Mouse (Mus musculus) forebrain, embryonic 13.5 days (tissue): ENCODE data around the gene Rad51b. TPM values are rescaled to one million over a fixed set of nuclear protein-coding genes. Genes with fewer than 3 reads are reported as not detected.

Experiments used
- ATAC-seq: fragments of 200-750 bp; cut with Nextera tagmentation; 2 replicates; pipeline ENCODE4 v1.8.0; 2017
- H3K27ac ChIP-seq: fragments of 300-500 bp; sonication (generic); 2 replicates; pipeline ENCODE4 v1.5.1; 2015; ENCODE audit warnings: inconsistent platforms, mild to moderate bottlenecking, moderate library complexity
- H3K27me3 ChIP-seq: fragments of 300-500 bp; sonication (generic); 2 replicates; pipeline ENCODE4 v1.6.1; 2015; ENCODE audit warnings: mild to moderate bottlenecking, inconsistent platforms
- H3K36me3 ChIP-seq: fragments of 300-500 bp; sonication (generic); 2 replicates; pipeline ENCODE4 v1.6.1; 2015; ENCODE audit warnings: mild to moderate bottlenecking, inconsistent platforms; ENCODE audit not compliant: poor library complexity, severe bottlenecking
- H3K4me1 ChIP-seq: fragments of 300-500 bp; sonication (generic); 2 replicates; pipeline ENCODE4 v1.6.1; 2015; ENCODE audit warnings: inconsistent platforms
- H3K4me2 ChIP-seq: fragments of 300-500 bp; sonication (generic); 2 replicates; pipeline ENCODE4 v1.6.1; 2015; ENCODE audit warnings: inconsistent platforms, mild to moderate bottlenecking, moderate library complexity
- H3K4me3 ChIP-seq: fragments of 300-500 bp; sonication (generic); 2 replicates; pipeline ENCODE4 v1.5.1; 2015; ENCODE audit warnings: mild to moderate bottlenecking, inconsistent platforms
- H3K9ac ChIP-seq: fragments of 300-500 bp; sonication (generic); 2 replicates; pipeline ENCODE4 v1.6.1; 2015; ENCODE audit warnings: mild to moderate bottlenecking, inconsistent platforms
- H3K9me3 ChIP-seq: fragments of 300-500 bp; sonication (generic); replicated peaks from 2 replicates; pipeline ENCODE4 v1.6.1; 2016; ENCODE audit warnings: inconsistent platforms
- WGBS: fragments of 180-500 bp; shearing (Covaris S2); methylation state at CpG from one replicate; pipeline ENCODE4 v1.1.7; 2015; 5-methylcytosine and 5-hydroxymethylcytosine counted together
- polyA plus RNA-seq: library from polyadenylated mRNA; unstranded; fragments of >200 nt; fragmentation: Nextera tagmentation; extraction: Ambion mirVana; gene quantifications from 2 replicates; pipeline ENCODE4 v1.2.1, GENCODE M21; 2015

Rad51b gene
- polyA plus RNA-seq, 1 experiment from 2014 or later = 5.7 TPM

DNA sequence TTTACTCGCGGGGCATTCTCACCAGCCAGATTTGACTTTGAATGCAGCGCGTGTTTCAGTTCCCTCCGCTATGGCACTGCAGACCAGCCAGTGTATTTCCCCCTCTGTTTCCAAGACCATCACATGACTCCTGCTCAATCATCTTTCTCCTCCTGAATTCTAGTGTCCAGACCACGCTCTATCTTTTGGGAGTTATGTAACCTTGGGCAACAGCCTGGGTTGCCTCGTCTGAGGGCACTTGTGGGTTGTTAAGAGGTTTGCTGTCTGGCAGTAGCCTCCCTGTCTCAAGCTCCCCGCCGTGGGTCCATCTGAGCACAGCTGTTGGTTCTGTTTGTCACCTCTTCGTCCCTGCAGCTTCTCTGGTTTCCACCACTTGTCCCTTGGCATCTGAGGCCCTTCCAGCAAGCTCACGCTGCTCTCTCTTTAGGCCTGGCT, 309.1 kb downstream of the Rad51b start:
- Histone ChIP-seq H3K27ac (no peak overlapping the region), H3K27me3 (no peaks in the 10 kb centered on the region), H3K36me3 (no peaks in the 10 kb centered on the region), H3K4me3 (no peak overlapping the region), H3K9me3 (no peaks in the 10 kb centered on the region), H3K4me1 (peaks cover 28% of the 10 kb centered on the region), H3K4me2 (no peak overlapping the region), H3K9ac (no peak overlapping the region)
- 94% methylated on average over 11 of the region's 11 CpGs for WGBS
- no peak for ATAC-seq

DNA sequence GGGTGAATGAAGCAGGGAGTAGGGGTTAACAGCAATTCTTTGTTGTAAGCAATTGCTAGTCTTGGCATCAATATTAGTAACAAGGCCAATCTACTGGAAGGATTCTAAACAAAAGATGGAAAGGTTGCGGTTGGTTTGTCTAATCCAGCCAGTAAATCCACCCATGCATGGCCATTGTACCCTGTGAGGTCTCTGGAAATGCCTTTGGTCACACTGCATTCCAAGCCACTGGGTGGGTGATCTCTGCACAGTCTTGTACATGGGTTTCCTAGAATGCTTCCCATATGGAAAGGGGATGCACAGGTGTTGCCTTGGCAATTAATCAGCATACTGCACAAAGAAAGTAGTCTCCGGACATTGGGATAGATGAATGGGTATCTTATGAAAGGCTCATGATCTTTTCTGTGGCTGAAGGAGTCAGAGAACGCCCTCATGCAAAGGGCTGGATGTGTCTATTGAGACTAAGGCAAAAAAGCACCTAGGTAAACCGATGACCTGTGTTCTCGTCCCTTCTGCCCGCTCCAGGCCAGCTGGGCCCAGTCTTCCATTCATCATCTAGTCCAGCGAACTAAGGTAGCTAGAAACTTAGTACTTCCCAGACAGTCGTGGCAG, 312.4 kb downstream of the Rad51b start:
- WGBS = 30% methylated on average over 8 of the region's 8 CpGs
- Histone ChIP-seq H3K27me3 (no peaks in the 10 kb centered on the region), H3K27ac (no peak overlapping the region), H3K4me1 (peaks cover 44% of the 10 kb centered on the region), H3K36me3 (no peaks in the 10 kb centered on the region), H3K4me3 (no peak overlapping the region), H3K9ac (no peak overlapping the region), H3K9me3 (no peaks in the 10 kb centered on the region), H3K4me2 (no peak overlapping the region)
- no peak for ATAC-seq

DNA sequence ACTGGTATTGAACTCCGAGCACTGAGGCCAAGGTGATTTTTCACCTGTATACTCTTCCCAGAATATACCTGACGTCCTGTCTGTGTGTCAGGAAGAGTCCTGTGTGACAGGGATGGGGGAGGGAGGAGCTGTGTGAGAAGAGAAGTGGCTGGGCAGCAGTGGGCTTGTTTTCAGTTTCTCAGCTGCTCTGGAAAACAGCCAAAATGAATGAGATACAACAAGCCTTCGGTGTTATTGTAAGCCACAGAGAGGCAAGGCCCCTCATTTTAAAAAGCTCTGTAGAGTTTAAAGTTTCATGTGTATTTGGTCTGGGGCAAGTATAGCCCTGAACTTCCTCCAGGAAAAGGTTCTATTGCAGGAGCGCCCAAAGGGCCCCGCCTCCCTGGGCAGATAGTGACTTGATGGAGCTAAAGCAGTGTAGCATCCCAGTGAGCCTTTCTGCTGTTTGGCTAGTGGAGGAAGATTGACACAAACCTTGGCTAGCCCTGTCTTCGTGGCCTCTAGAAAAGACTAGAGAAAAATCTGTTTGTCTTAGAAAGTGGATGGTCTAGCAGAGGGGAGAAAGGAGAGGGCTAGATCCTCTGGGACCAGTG, 313.5 kb downstream of the Rad51b start:
- Histone ChIP-seq H3K9ac (no peak overlapping the region), H3K36me3 (no peaks in the 10 kb centered on the region), H3K9me3 (no peaks in the 10 kb centered on the region), H3K4me3 (no peak overlapping the region), H3K4me1 (peaks cover 47% of the 10 kb centered on the region), H3K27me3 (no peaks in the 10 kb centered on the region), H3K27ac (no peak overlapping the region), H3K4me2 (no peak overlapping the region)
- 67% methylated on average over 6 of the region's 6 CpGs for WGBS
- no peak for ATAC-seq

DNA sequence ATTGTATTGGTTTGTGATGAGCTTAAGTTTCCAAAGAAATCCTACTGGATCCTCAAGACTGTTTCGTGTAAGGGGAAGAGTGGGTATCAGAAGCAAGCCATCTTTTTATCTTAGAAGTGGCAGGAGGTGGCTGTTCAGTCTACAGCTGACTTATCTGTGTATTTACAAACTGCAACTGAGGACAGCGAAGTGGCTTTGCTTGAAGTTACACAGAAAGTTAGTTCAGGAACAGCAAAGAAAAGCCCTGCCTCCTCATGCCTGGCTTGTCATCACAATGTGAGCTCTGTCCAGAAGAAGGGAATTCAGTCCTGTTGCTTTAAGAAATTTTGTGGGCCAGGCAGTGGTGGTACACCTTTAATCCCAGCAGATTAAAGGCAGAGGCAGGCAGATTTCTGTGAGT, 314.6 kb downstream of the Rad51b start:
- no peak overlapping the region for H3K27ac ChIP-seq
- no peaks in the 10 kb centered on the region for H3K36me3 ChIP-seq
- H3K4me2 ChIP-seq = no peak overlapping the region
- peaks cover 47% of the 10 kb centered on the region for H3K4me1 ChIP-seq
- H3K4me3 ChIP-seq = no peak overlapping the region
- H3K27me3 ChIP-seq = no peaks in the 10 kb centered on the region
- ATAC-seq = no peak
- no peak overlapping the region for H3K9ac ChIP-seq
- no peaks in the 10 kb centered on the region for H3K9me3 ChIP-seq
- WGBS = 91% methylated on average over 2 of the region's 2 CpGs

DNA sequence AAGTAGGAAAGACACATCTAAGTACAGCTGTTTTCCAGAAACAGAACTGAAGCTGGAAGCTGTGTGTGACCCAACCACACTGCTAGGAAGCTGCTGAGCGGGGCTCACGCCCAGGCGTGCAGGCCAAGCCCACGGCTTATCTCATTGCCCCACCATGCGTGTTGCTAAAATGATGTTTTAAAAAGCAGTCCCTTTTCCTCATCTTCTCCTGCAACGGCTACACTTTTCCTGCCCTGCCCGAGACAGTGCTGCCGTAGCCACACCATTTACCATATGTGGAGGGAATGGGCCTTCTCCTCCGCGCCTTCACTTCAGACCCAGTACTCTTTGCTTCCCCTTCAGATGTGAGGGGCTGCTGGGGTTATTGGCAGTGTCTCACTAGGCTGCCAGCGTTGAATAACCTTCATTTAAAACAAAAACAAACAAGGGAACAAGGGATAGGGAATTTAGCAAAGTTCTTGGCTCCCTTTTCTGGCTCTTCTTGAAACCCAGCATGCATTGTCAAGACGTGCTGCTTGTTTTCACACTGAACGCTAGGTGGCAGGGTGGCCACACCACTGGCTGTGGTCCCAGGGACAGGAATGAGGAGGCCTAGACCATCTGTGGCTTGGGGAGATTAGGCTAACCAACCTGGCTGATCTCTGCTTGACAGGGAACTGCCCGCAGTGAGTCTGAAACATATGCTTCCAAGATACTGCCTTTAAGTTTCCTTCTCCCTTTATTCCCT, 315.4 kb downstream of the Rad51b start:
- Histone ChIP-seq H3K9ac (no peak overlapping the region), H3K36me3 (no peaks in the 10 kb centered on the region), H3K4me3 (no peak overlapping the region), H3K27me3 (no peaks in the 10 kb centered on the region), H3K4me1 (peaks cover 47% of the 10 kb centered on the region), H3K4me2 (no peak overlapping the region), H3K27ac (peak overlapping the region; percentile 75), H3K9me3 (no peaks in the 10 kb centered on the region)
- 52% methylated on average over 14 of the region's 14 CpGs for WGBS
- ATAC-seq = peak; percentile 95

DNA sequence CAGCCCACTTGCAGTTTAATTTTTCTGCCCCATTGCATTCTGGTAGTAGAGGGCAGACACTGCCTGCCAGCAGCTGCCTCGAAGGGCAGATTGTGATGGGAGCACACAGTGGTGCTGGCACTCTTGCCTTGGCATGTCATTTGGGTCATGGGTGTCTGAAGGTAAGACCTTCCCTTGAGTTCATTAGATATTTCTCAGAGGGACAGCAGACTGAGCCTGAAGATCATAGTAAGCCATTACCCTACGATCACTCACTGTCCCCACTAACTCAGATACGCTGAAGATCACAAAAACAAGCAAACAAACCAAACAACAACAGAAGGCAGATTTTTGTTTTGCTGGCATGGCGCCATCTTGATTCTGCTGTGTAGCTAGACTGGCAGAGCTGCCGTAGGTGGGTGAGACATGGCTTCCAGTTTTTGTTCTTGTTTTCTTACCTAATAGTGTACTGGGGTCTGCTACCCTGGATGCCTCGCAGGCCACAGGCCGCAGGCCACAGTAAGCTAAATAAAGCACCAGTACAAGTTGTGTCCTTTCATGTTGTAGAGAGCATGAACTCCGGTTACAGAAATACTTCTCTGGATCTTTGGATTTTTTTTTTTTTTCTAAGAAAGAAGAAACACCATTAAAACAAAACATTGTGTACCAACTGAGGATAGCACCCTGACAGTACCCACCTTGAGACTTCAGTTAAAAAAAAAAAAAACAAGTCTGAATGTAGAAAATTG, 316.1 kb downstream of the Rad51b start:
- H3K36me3 ChIP-seq = no peaks in the 10 kb centered on the region
- peaks cover 47% of the 10 kb centered on the region for H3K4me1 ChIP-seq
- H3K27me3 ChIP-seq = no peaks in the 10 kb centered on the region
- ATAC-seq = peak; percentile 73
- peak overlapping the region; percentile 75 for H3K27ac ChIP-seq
- WGBS = 77% methylated on average over 8 of the region's 8 CpGs
- H3K9me3 ChIP-seq = no peaks in the 10 kb centered on the region
- no peak overlapping the region for H3K9ac ChIP-seq
- H3K4me3 ChIP-seq = no peak overlapping the region
- H3K4me2 ChIP-seq = no peak overlapping the region

DNA sequence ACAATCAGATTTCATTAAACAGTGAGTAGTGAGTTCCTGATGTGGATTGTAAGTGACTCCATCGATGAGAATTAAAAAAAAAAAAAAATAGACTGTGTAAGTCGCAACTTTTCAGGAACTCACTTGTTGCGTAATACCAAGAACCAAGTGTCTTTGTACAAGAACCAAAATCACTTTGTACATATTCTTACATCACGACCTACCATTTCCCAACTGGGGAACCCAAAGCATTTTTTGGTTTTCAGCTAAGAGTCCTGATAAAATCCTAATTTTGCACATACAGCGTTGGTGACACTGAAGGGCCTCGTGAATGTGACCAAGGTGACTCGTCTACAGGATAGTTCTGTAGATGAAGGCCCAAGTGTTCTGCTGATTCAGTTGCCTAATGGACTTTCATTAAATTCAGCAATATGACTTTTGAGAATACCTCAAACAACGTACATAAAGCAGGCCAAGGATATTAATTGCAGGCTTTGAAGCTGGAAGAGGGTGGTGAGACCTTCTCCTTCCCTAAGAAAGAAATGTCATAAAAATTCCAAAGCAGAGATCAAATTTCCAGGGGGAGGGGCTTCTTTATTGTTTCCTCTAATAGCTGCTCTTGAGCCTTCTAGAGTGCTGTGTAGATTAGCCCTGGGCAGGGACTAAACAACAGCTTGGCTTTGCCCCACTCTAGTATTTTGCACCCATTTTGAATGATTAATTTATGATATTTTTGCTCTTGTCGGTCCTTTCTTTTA, 316.9 kb downstream of the Rad51b start:
- no peak for ATAC-seq
- H3K4me3 ChIP-seq = no peak overlapping the region
- H3K9me3 ChIP-seq = no peaks in the 10 kb centered on the region
- no peaks in the 10 kb centered on the region for H3K36me3 ChIP-seq
- WGBS = 78% methylated on average over 9 of the region's 9 CpGs
- H3K9ac ChIP-seq = no peak overlapping the region
- H3K27me3 ChIP-seq = no peaks in the 10 kb centered on the region
- H3K4me1 ChIP-seq = peaks cover 41% of the 10 kb centered on the region
- no peak overlapping the region for H3K27ac ChIP-seq
- H3K4me2 ChIP-seq = no peak overlapping the region

DNA sequence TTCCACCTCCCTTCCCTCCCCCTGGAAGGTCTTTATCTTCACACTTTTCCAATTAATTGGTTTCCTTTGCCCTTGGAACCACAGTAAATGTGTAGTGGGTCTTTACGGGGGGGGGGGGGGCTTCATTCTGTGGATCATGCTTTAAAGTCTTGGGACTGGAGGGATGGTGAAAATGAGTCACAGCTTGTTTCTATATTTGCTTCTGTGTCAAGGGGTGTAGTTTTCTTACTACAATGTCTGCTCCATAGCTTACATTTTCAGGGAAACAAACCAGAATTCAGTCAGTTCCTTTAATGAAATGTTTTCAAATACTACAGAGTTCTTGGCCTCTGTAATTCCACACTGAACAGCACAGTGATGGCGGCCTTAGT, 317.5 kb downstream of the Rad51b start:
- no peak for ATAC-seq
- Histone ChIP-seq H3K27ac (no peak overlapping the region), H3K4me2 (no peak overlapping the region), H3K9me3 (no peaks in the 10 kb centered on the region), H3K27me3 (no peaks in the 10 kb centered on the region), H3K4me3 (no peak overlapping the region), H3K36me3 (no peaks in the 10 kb centered on the region), H3K4me1 (peaks cover 36% of the 10 kb centered on the region), H3K9ac (no peak overlapping the region)
- WGBS = 65% methylated on average over 2 of the region's 2 CpGs

DNA sequence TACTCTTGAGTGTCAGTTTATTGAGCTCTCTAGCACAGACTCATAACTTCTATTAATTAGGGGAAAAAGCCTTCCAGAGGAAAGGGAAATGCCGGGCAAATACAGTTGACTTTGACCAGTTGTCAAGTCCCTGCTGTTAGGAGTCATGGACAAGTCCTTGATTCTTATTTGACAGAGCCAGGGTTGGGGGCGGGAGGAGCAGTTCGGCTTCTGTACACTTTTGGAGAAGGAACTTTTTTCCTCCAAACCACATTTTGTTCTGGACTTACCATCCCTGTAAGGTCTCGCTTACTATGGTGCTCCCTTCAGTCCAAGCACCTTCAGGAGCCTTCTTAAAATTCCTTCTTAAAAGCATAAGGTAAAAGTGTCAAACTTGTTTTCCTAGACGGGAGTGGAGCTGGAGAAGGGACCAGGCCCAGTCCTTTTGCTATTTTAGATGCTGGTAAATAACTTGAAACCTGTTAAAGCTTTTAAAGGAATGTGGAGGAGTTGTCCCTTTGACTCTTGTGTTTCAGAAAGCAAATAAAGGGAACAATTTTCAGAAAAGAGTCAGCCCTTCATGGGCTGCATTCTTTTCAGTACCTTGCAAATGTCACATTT, 318.7 kb downstream of the Rad51b start:
- H3K4me1 ChIP-seq = peaks cover 23% of the 10 kb centered on the region
- no peaks in the 10 kb centered on the region for H3K27me3 ChIP-seq
- H3K4me2 ChIP-seq = no peak overlapping the region
- no peaks in the 10 kb centered on the region for H3K9me3 ChIP-seq
- no peak for ATAC-seq
- H3K9ac ChIP-seq = no peak overlapping the region
- WGBS = 81% methylated on average over 5 of the region's 5 CpGs
- no peak overlapping the region for H3K4me3 ChIP-seq
- no peaks in the 10 kb centered on the region for H3K36me3 ChIP-seq
- no peak overlapping the region for H3K27ac ChIP-seq

DNA sequence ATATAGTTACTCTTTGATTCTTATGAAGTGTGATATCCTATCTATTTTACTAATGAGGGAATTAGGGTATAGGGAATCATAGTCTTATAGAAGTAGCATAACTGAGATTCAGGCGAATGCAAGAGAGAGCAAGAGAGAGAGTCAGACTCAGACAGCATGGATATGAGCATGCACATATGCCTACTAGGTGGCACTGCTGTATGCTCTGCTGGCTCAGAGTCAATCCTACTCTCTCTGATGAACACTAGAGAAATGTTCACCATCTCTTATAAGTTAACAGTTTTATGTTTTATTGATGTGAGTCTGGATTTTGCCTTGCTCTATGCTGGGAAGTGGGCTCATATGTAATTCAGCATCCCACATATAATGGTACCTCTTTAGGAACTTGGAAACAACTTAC, 321.9 kb downstream of the Rad51b start:
- Histone ChIP-seq H3K9ac (no peak overlapping the region), H3K27me3 (no peaks in the 10 kb centered on the region), H3K36me3 (no peaks in the 10 kb centered on the region), H3K4me1 (peaks cover 8% of the 10 kb centered on the region; the same call in 1 of the 2 replicates), H3K4me3 (no peak overlapping the region), H3K4me2 (no peak overlapping the region), H3K9me3 (no peaks in the 10 kb centered on the region), H3K27ac (no peak overlapping the region)
- ATAC-seq = no peak
- 91% methylated on average over 1 of the region's 1 CpGs for WGBS

DNA sequence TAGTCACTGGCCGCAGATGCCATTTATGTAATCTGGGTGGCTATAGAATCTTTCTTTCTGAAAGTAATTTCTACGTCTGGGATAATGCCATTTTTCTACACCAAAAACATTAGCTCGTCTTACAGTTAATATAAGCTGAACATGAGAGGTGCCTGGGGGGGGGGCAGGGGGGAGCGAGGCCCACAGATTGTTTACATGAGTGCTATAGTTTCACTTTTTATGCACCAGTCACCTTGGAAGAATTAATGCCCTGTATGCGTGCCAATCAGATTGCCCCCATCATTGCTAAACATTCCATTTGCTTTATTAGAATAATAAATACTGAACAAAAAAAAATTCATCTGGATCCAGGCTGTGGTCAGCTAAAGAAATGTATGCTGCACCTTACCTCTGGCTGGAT, 323.6 kb downstream of the Rad51b start:
- WGBS = 82% methylated on average over 5 of the region's 5 CpGs
- Histone ChIP-seq H3K36me3 (no peaks in the 10 kb centered on the region), H3K27me3 (no peaks in the 10 kb centered on the region), H3K27ac (no peak overlapping the region), H3K9ac (no peak overlapping the region), H3K9me3 (no peaks in the 10 kb centered on the region), H3K4me3 (no peak overlapping the region), H3K4me2 (no peak overlapping the region), H3K4me1 (peaks cover 2% of the 10 kb centered on the region; the same call in 1 of the 2 replicates)
- no peak for ATAC-seq
